ENCODE assay signal across 8 mouse cellular contexts in the genomic region with DNA sequence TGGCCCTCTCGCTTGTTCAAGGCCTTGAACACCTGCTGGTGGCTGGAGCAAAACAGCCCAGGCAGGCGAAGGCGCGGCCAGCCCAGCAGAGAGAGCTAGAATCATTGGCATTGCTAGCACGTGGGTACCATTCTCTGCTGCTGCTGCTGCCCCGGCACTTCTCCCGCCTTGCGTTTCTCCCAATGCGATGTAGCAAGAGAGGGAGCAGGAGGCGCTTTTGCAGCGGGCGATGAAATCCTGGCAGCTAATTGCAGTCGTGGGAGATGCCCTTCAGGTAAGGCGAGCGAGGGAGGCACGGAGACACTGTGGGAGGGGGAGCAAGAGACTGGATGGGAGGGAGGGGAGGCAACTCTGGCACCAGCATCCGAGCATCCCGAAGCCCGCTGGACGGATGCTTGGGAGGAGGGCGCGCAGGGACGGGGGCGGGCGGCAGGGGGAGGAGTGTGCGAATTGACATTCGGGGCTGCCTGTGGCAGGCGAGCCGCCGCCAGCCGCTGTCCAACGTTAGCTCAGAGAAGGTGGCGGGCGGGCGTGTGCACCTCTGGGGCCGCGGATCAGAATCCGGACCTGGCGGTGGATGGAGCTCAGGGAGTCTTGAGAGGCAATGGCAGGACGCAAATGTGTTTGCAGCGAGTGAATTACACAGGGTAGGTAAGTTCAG.
A peak's percentile ranks its signal among the peaks of the same experiment; 100 is the strongest.
DNase-seq lines count a peak whose midpoint lies in the region; ATAC-seq and TF ChIP-seq lines count a peak whose summit lies in the region.

No protein-coding gene starts in this region.

- TF ChIP-seq CTCF in left cerebral cortex, adult 2 months (IDR thresholded peaks at IDR 0.05), result no peak; the same call in 1 of the 2 replicates

- peaks cover 31% of the 10 kb centered on the region for H3K27me3 ChIP-seq in lung, embryonic 15.5 days

- ATAC-seq in lung, embryonic 15.5 days (ENCODE audit: borderline replicate concordance, extremely low read depth, low FRiP score, low TSS enrichment), result peak; percentile 64; the same call in 1 of the 2 replicates

- no peak for DNase-seq in lung, postnatal 14 days
- peak; percentile 85 to 86 for DNase-seq in cerebellum, postnatal 25 days
- peak; percentile 74 for DNase-seq in frontal cortex, postnatal 36 days (ENCODE audit: low spot score in 2 of 2)
- DNase-seq in left cerebral cortex, adult 2 months (ENCODE audit: extremely low spot score in 1 of 2, low spot score in 2 of 2), result peak; percentile 67 to 72
- peak; percentile 61 for DNase-seq in neural tube, embryonic 10.5 days (ENCODE audit: extremely low spot score, low spot score)
- no peak for DNase-seq in spleen, adult 12 weeks (ENCODE audit: low spot score)
- DNase-seq in thymus, adult 18-20 months, result no peak

- no peaks in the 10 kb centered on the region for H3K36me3 ChIP-seq in lung, embryonic 15.5 days

- intact Hi-C loops in left cerebral cortex, adult 2 months (cut with DNase I), result loop anchor here (2.0 to 5.0 kb wide), 2 partner anchors 82 to 306 kb away; no protein-coding TSS in a partner anchor

- no peak overlapping the region for H3K9ac ChIP-seq in lung, embryonic 15.5 days

- H3K27ac ChIP-seq in lung, embryonic 15.5 days, result no peak overlapping the region
- H3K27ac ChIP-seq in left cerebral cortex, adult 2 months, result peak overlapping the region; percentile 94

- WGBS in lung, embryonic 15.5 days, result 2% methylated on average over 41 of the region's 41 CpGs

- 0 out of 2 replicates have a peak, but pooled peaks cover 6% of the 10 kb centered on the region for H3K4me1 ChIP-seq in lung, embryonic 15.5 days

- peak overlapping the region; percentile 51 for H3K4me2 ChIP-seq in lung, embryonic 15.5 days

- no peaks in the 10 kb centered on the region for H3K9me3 ChIP-seq in lung, embryonic 15.5 days

- H3K4me3 ChIP-seq in lung, embryonic 15.5 days, result peak overlapping the region; percentile 22
- H3K4me3 ChIP-seq in left cerebral cortex, adult 2 months, result peak overlapping the region; percentile 77

Comparison
In these comparisons a context has a peak if more than half of its experiments do, and no peak if none do; other contexts are left out.
1. DNase-seq: peak in cerebellum, postnatal 25 days (2 of 2), frontal cortex, postnatal 36 days (2 of 2), left cerebral cortex, adult 2 months (2 of 2) and neural tube, embryonic 10.5 days (single experiment); none in lung, postnatal 14 days (single experiment), spleen, adult 12 weeks (single experiment) and thymus, adult 18-20 months (0 of 2).